Mouse (Mus musculus) ES-E14 (cell line): Measurements from ENCODE around the gene Stra6l. TPM values are rescaled to one million over a fixed set of nuclear protein-coding genes. Genes with fewer than 3 reads are reported as not detected.

Experiments used
- DNase-seq: peaks from one replicate; pipeline ENCODE4 v3.0.0-alpha.2; 2013; ENCODE audit warnings: low read depth, low spot score
- H3K27ac ChIP-seq: 2 replicates; pipeline ENCODE4 v1.5.1; 2012; ENCODE audit warnings: low read depth, mild to moderate bottlenecking, low read length, moderate library complexity, mixed read lengths; ENCODE audit not compliant: poor library complexity, insufficient read depth, severe bottlenecking
- H3K36me3 ChIP-seq: 2 replicates; pipeline ENCODE4 v1.6.1; 2012; ENCODE audit warnings: mild to moderate bottlenecking, low read length, moderate library complexity, mixed read lengths; ENCODE audit not compliant: control insufficient read depth, poor library complexity, insufficient read depth, severe bottlenecking
- H3K4me1 ChIP-seq, 2 experiments: fragments of 150-350 bp in 1 of 2; sonication (generic) in 1 of 2; 2 replicates each; pipeline ENCODE4 v1.6.1; 2012; ENCODE audit warnings: low read length in 2 of 2, mild to moderate bottlenecking in 1 of 2, mixed read lengths in 1 of 2; ENCODE audit not compliant: control insufficient read depth in 2 of 2, insufficient read depth in 2 of 2, poor library complexity in 1 of 2
- H3K4me3 ChIP-seq, 2 experiments: fragments of 150-350 bp in 1 of 2; sonication (generic) in 1 of 2; 2 replicates each; pipeline ENCODE4 v1.5.1; 2012; ENCODE audit warnings: low read length in 2 of 2, low read depth in 1 of 2, mild to moderate bottlenecking in 1 of 2, mixed read lengths in 1 of 2; ENCODE audit not compliant: insufficient read depth in 1 of 2, poor library complexity in 1 of 2, severe bottlenecking in 1 of 2
- H3K9ac ChIP-seq: 2 replicates; pipeline ENCODE4 v1.6.1; 2012; ENCODE audit warnings: low read depth, mild to moderate bottlenecking, low read length, mixed read lengths; ENCODE audit not compliant: poor library complexity, insufficient read depth, severe bottlenecking
- H3K9me3 ChIP-seq: fragments of 150-350 bp; sonication (generic); 2 replicates; pipeline ENCODE4 v1.6.1; 2012; ENCODE audit warnings: low read depth, mild to moderate bottlenecking, low read length; ENCODE audit not compliant: control insufficient read depth, insufficient read depth
- CHD2 ChIP-seq: IDR thresholded peaks from 2 replicates; pipeline ENCODE4 v1.6.1; 2014; ENCODE audit warnings: mild to moderate bottlenecking, low read depth, low read length, inconsistent platforms
- HCFC1 ChIP-seq: IDR thresholded peaks from 2 replicates; pipeline ENCODE4 v1.6.1; 2012; ENCODE audit warnings: low read length, inconsistent platforms, borderline replicate concordance; ENCODE audit not compliant: insufficient read depth
- MAFK ChIP-seq: IDR thresholded peaks from 2 replicates; pipeline ENCODE4 v1.6.1; 2014; ENCODE audit warnings: mild to moderate bottlenecking, low read depth, low read length, inconsistent platforms; ENCODE audit not compliant: insufficient read depth
- ZC3H11A ChIP-seq: IDR thresholded peaks from 2 replicates; pipeline ENCODE4 v1.6.1; 2012; ENCODE audit warnings: low read depth, mild to moderate bottlenecking, inconsistent platforms, low read length, borderline replicate concordance
- ZNF384 ChIP-seq: IDR thresholded peaks from 2 replicates; pipeline ENCODE4 v1.6.1; 2012; ENCODE audit warnings: low read depth, low read length, inconsistent platforms
- in situ Hi-C, 2 experiments: fragments of 600-800 bp; cut with MboI; formaldehyde crosslinking; loops; one replicate each; pipeline ENCODE4 v1.15.1; 2025; ENCODE audit warnings: low sequenced_read_pairs in 2 of 2, inconsistent platforms in 1 of 2; ENCODE audit not compliant: unreplicated experiment in 2 of 2
- total RNA-seq: library from RNA; depleted of rRNA; stranded (reverse); fragments of 300-350 nt; gene quantifications from 2 replicates; pipeline ENCODE4 v1.2.3, GENCODE M21; 2012

The Stra6l gene
- total RNA-seq, 1 experiment, result 0.40 TPM

DNA sequence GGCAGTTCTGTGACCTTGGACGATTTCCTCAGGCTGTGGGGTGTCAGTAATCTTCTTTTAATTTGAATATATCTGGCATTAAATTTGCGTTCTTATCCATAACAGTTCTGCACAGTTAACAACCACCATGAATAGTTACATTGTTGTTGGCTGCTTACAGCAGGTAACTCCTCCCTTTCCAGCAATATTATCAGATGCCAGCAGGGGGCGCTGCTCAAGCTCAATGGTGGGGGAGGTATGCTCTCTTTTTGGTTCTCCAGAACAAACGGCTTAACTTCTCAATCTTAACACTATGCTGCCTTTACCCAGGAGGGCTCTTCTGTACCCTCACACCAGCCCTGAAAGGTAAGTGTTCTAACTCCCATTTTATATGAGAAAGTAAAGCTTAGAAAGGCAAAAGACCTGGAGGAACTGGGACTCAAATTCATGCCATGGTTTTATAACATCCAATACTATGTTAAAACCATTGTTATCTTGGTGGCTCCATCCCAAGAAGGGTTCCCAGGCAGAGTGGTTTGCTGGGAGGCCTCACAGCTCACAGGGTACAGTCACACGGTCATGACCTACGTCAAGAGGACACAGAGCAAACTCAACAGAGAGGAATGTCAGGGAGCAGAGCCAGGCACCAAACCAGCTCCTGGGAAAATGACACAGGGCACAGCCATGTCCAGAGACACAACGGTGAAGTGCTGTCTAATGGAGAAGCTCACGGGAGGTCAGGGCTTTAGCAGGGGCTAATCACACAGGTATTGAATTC is 28.2 kb upstream of the Stra6l start:
- no peak overlapping the region for H3K27ac ChIP-seq
- no peak overlapping the region for H3K4me3 ChIP-seq
- no peak overlapping the region for H3K9ac ChIP-seq
- in situ Hi-C loops, result no loop called here
- no peaks in the 10 kb centered on the region for H3K9me3 ChIP-seq
- DNase-seq, result peak; percentile 73
- H3K36me3 ChIP-seq, result no peaks in the 10 kb centered on the region
- peaks cover 0 to 25% of the 10 kb centered on the region in 2 experiments; a peak in 3 of 4 replicates for H3K4me1 ChIP-seq
- TF ChIP-seq MAFK (no peak), HCFC1 (no peak), ZC3H11A (no peak), ZNF384 (no peak), CHD2 (no peak)

DNA sequence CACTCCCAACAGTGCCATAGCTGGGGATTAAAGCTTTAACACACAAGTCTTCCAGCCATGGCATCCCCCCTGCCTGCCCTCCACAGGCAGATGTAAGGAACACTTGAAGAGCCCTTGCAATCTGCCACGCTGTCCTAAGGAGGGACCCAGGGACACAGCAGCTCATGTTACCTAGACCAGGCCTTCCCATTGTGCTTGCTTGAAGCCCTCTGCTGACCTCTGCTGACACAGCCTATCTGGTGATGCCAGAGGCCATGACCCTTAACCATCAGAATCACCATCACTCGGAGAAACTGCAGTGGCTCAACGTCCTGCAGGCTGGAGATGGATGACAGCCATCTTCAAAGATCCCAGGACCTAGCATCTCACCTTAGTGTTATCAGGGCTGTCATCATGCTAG is 26.5 kb upstream of the Stra6l start:
- in situ Hi-C loops, result no loop called here
- no peak overlapping the region for H3K4me3 ChIP-seq
- H3K27ac ChIP-seq, result no peak overlapping the region
- no peak for TF ChIP-seq MAFK
- no peak for TF ChIP-seq CHD2
- TF ChIP-seq ZC3H11A, result no peak
- no peak for TF ChIP-seq ZNF384
- TF ChIP-seq HCFC1, result no peak
- no peaks in the 10 kb centered on the region for H3K36me3 ChIP-seq
- no peaks in the 10 kb centered on the region for H3K9me3 ChIP-seq
- H3K9ac ChIP-seq, result no peak overlapping the region
- DNase-seq, result no peak
- peaks cover 0 to 14% of the 10 kb centered on the region in 2 experiments; a peak in 3 of 4 replicates for H3K4me1 ChIP-seq

DNA sequence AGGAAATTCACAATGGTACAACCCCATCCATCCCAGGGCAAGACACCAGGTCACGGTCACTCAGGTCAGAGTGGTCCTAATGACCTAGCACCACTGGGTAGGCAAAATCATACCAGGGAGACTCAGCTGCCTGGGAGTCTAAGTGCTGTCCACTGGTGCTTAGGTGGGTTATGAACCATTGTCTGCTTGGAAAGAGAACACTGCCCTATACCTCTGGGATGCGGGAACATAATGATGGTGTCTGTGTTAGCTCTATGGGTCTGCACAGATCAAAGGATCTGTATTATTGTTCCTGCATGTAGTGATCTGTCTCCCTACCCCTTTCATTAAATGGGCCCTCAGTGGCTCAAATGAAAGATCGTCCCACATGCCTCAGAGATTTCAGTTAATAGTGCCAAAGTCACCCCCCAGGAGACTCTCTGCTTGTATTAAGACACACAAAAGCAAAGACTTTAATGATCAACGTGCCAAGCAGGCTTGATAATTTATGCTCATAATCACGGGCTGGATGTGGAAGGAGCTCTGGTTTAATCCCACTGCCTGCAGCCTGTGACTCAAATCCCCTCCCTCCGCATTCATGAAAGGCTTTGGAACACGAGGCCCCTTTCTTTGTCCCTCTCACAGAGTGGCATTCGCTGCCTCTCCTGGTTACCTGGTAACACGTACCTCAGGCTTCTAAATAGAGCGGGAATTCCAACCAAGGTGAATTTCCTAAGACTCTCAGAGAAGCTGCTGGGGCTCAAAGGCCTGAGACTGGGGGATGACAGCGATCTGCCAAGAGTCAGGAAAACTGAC is 25.5 kb upstream of the Stra6l start:
- Histone ChIP-seq H3K36me3 (no peaks in the 10 kb centered on the region), H3K9me3 (no peaks in the 10 kb centered on the region), H3K9ac (no peak overlapping the region), H3K4me1 (peaks cover 0 to 14% of the 10 kb centered on the region in 2 experiments; a peak in 2 of 4 replicates), H3K27ac (no peak overlapping the region), H3K4me3 (no peak overlapping the region)
- TF ChIP-seq CHD2, result no peak
- TF ChIP-seq MAFK, result no peak
- in situ Hi-C loops, result no loop called here
- DNase-seq, result no peak

DNA sequence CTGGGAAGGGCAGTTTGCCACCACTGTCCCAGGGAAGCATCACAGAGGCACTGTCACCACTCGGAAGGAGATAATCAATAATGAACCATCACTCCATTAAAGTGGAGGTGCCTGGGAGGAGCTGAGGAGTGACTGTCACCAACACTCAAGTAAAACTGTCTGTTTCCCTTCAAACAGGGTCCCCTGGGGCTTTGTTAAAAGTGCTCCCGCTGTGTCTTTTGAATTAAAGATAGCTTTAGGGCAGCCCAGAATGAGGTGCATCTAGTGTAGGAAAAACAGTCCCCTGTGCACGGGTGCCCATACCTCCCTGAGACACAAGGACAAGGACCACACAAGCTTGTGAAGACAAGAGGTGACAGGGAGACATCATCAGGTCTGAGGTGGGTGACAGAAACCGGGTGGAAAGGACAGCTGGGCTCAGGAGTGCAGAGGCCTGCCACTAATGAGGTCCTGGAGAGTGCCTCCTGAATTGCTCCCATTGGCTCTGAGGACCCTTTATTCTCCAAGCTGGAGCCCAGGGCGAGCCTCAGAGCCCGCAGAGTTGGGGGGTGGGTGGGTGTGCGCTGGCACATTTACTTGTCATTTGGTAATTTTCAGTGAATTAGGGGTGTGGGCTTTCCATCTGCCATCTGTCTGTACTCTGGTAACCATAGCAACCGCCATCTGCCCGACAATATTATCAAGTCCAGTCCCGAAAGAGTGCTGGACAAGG is 24.3 kb upstream of the Stra6l start:
- Histone ChIP-seq H3K4me1 (peaks cover 0 to 6% of the 10 kb centered on the region in 2 experiments; a peak in 1 of 4 replicates), H3K27ac (no peak overlapping the region), H3K4me3 (no peak overlapping the region), H3K36me3 (no peaks in the 10 kb centered on the region), H3K9ac (no peak overlapping the region), H3K9me3 (no peaks in the 10 kb centered on the region)
- no peak for DNase-seq
- in situ Hi-C loops, result no loop called here
- no peak for TF ChIP-seq CHD2
- no peak for TF ChIP-seq ZNF384
- TF ChIP-seq MAFK, result no peak
- no peak for TF ChIP-seq HCFC1
- TF ChIP-seq ZC3H11A, result no peak
